Mouse (Mus musculus) CH12.LX (cell line): ENCODE results near the gene Mfrp.

Experiments used
- CHD1 ChIP-seq: IDR thresholded peaks from 2 replicates; pipeline ENCODE4 v1.6.1; 2012; ENCODE audit warnings: low read depth, low read length, improper control_type of control experiment, inconsistent platforms
- CTCF ChIP-seq, 2 experiments: IDR thresholded peaks in 1 of 2; conservative IDR thresholded peaks in 1 of 2; 2 replicates each; pipeline ENCODE4 v1.5.1; 2011 to 2012; ENCODE audit warnings: low read depth in 2 of 2, low read length in 2 of 2, improper control_type of control experiment in 1 of 2, inconsistent platforms in 1 of 2, mild to moderate bottlenecking in 1 of 2, moderate library complexity in 1 of 2
- ELF1 ChIP-seq: IDR thresholded peaks from 2 replicates; pipeline ENCODE4 v1.6.1; 2014; ENCODE audit warnings: low read depth, mild to moderate bottlenecking, inconsistent platforms, low read length, improper control_type of control experiment
- HCFC1 ChIP-seq: IDR thresholded peaks from 2 replicates; pipeline ENCODE4 v1.6.1; 2012; ENCODE audit warnings: low read depth, mild to moderate bottlenecking, inconsistent platforms, low read length, improper control_type of control experiment
- JUND ChIP-seq: conservative IDR thresholded peaks from 2 replicates; pipeline ENCODE4 v1.6.1; 2011; ENCODE audit warnings: low read depth, low read length, improper control_type of control experiment
- MAX ChIP-seq: IDR thresholded peaks from 2 replicates; pipeline ENCODE4 v1.6.1; 2011; ENCODE audit warnings: low read length, improper control_type of control experiment
- MXI1 ChIP-seq: IDR thresholded peaks from 2 replicates; pipeline ENCODE4 v1.6.1; 2011; ENCODE audit warnings: mild to moderate bottlenecking, low read depth, low read length, improper control_type of control experiment
- POLR2A ChIP-seq: IDR thresholded peaks from 2 replicates; pipeline ENCODE4 v1.6.1; 2011; ENCODE audit warnings: low read depth, mild to moderate bottlenecking, improper control_type of control experiment, low read length
- POLR2AphosphoS2 ChIP-seq: IDR thresholded peaks from 2 replicates; pipeline ENCODE4 v1.6.1; 2011; ENCODE audit warnings: low read depth, low read length, improper control_type of control experiment
- RAD21 ChIP-seq: IDR thresholded peaks from 2 replicates; pipeline ENCODE4 v1.6.1; 2011; ENCODE audit warnings: low read depth, mild to moderate bottlenecking, low read length, improper control_type of control experiment, moderate library complexity
- TCF12 ChIP-seq: IDR thresholded peaks from 2 replicates; pipeline ENCODE4 v1.6.1; 2014; ENCODE audit warnings: low read depth, mild to moderate bottlenecking, inconsistent platforms, low read length, improper control_type of control experiment

DNA sequence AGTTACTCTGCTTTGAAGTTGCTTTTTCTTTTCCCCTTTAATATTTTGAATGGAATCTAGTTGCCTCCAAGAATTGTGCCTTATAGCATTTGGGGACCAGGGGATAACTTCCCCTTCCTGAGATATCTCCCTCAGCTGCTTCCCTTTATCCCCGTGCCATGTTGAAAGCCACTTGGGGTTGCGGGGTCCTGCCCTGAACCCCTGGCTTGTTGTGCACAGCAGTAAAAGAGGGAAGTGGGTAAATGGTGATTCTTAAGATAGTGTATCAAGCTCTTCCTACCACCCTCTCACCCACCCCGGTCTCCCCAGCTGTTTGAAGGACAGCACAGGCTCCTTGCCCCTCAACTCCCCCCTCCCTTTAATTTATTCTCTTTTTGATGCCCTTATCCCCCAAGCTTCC, 6.8 kb upstream of the Mfrp start:
- TF ChIP-seq CTCF (conservative IDR thresholded peaks at IDR 0.05 in 1 of 2, IDR thresholded peaks at IDR 0.05 in 1 of 2; ENCODE audit: low read depth in 2 of 2, low read length in 2 of 2) (no peak), MXI1 (no peak), RAD21 (no peak), JUND (no peak), TCF12 (no peak), ELF1 (no peak), POLR2A (no peak), POLR2AphosphoS2 (no peak), HCFC1 (no peak), MAX (no peak), CHD1 (no peak)
